Mouse (Mus musculus) intestine, embryonic 15.5 days (tissue): ENCODE results near the gene Nup214. TPM values are rescaled to one million over a fixed set of nuclear protein-coding genes. Genes with fewer than 3 reads are reported as not detected.
A peak's percentile ranks its signal among the peaks of the same experiment; 100 is the strongest.

Experiments
- ATAC-seq: fragments of 200-750 bp; cut with Nextera tagmentation; 2 replicates; pipeline ENCODE4 v1.8.0; 2017; ENCODE audit warnings: moderate TSS enrichment, moderate library complexity
- H3K27ac ChIP-seq: fragments of 300-500 bp; sonication (generic); 2 replicates; pipeline ENCODE4 v1.5.1; 2015; ENCODE audit warnings: mild to moderate bottlenecking, inconsistent platforms
- H3K27me3 ChIP-seq: fragments of 300-500 bp; sonication (generic); replicated peaks from 2 replicates; pipeline ENCODE4 v1.6.1; 2015; ENCODE audit warnings: inconsistent platforms
- H3K36me3 ChIP-seq: fragments of 300-500 bp; sonication (generic); 2 replicates; pipeline ENCODE4 v1.6.1; 2015; ENCODE audit warnings: inconsistent platforms
- H3K4me1 ChIP-seq: fragments of 300-500 bp; sonication (generic); replicated peaks from 2 replicates; pipeline ENCODE4 v1.6.1; 2015; ENCODE audit warnings: inconsistent platforms
- H3K4me2 ChIP-seq: fragments of 300-500 bp; sonication (generic); replicated peaks from 2 replicates; pipeline ENCODE4 v1.6.1; 2015; ENCODE audit warnings: mild to moderate bottlenecking, inconsistent platforms
- H3K4me3 ChIP-seq: fragments of 300-500 bp; sonication (generic); replicated peaks from 2 replicates; pipeline ENCODE4 v1.5.1; 2015; ENCODE audit warnings: inconsistent platforms
- H3K9ac ChIP-seq: fragments of 300-500 bp; sonication (generic); 2 replicates; pipeline ENCODE4 v1.6.1; 2015; ENCODE audit warnings: inconsistent platforms
- H3K9me3 ChIP-seq: fragments of 300-500 bp; sonication (generic); 2 replicates; pipeline ENCODE4 v1.6.1; 2016; ENCODE audit warnings: inconsistent platforms
- WGBS: fragments of 180-500 bp; shearing (Covaris S2); methylation state at CpG from one replicate; pipeline ENCODE4 v1.1.7; 2015; 5-methylcytosine and 5-hydroxymethylcytosine counted together
- polyA plus RNA-seq: library from polyadenylated mRNA; unstranded; fragments of >200 nt; fragmentation: Nextera tagmentation; extraction: Ambion mirVana; gene quantifications from 2 replicates; pipeline ENCODE4 v1.2.1, GENCODE M21; 2015

Nup214 gene
- polyA plus RNA-seq, 1 experiment from 2014 or later = 85.4 TPM

DNA sequence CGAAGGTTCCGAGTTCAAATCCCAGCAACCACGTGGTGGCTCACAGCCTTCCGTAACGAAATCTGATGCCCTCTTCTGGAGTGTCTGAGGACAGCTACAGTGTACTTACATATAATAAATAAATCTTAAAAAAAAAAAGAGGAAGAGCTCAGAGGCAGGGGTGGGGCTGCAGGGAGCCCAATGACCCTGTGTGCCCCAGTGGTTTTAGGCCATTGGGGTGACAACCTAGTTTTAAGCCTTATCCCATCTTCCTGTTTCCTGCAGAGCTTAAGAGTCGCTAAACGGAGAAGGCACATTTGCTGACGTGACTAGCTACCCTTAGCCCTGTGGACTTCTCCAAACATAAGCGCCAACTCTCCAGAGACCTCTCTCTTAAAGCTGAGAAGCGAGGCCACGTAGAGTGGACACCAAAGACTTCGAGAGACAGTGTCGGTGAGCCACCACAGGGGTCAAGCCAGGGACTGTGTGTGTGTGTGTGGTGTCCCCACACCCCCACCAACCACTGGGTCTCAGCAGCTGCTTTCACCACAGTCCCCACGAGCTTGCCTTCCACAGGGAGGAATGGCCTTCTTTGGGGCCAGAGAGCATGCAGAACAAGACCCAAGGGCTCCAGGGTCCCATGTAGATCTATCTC, 107.2 kb downstream of the Nup214 start:
- no peak for ATAC-seq

DNA sequence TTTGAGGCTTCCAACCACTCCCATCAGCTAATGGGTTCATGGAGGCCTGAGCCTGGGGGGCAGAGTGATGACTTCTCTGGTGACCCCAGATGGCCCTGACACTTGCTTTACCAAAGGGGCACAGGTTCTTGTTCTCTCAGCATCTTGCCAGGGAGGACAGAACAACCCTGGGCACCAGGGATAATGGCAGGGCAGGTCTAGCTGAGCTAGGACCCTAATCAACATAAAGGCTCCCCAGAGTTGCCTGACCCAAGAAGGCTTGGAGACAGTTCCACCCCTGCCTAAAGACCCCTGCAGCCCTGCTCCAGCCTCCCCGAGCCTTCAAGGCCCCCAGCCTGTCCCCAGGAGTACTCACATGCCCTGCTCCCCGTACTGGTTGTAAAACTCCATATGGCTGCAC, 108.0 kb downstream of the Nup214 start:
- Histone ChIP-seq H3K9ac (peak overlapping the region; percentile 58; the same call in 1 of the 2 replicates), H3K36me3 (no peaks in the 10 kb centered on the region), H3K9me3 (no peaks in the 10 kb centered on the region), H3K4me3 (peak overlapping the region; percentile 69), H3K4me1 (peaks cover 22% of the 10 kb centered on the region), H3K27ac (peak overlapping the region; percentile 3; the same call in 1 of the 2 replicates), H3K4me2 (peak overlapping the region; percentile 100), H3K27me3 (peaks cover 56% of the 10 kb centered on the region)
- WGBS = 44% methylated on average over 2 of the region's 2 CpGs
- no peak for ATAC-seq

More for the DNA sequence above, 107.2 kb downstream of the Nup214 start:
- Histone ChIP-seq H3K27me3 (peaks cover 47% of the 10 kb centered on the region), H3K36me3 (no peaks in the 10 kb centered on the region), H3K9me3 (no peaks in the 10 kb centered on the region), H3K27ac (no peak overlapping the region), H3K4me3 (peak overlapping the region; percentile 69), H3K4me1 (peaks cover 22% of the 10 kb centered on the region), H3K4me2 (peak overlapping the region; percentile 100), H3K9ac (no peak overlapping the region)
- WGBS = 78% methylated on average over 14 of the region's 14 CpGs

DNA sequence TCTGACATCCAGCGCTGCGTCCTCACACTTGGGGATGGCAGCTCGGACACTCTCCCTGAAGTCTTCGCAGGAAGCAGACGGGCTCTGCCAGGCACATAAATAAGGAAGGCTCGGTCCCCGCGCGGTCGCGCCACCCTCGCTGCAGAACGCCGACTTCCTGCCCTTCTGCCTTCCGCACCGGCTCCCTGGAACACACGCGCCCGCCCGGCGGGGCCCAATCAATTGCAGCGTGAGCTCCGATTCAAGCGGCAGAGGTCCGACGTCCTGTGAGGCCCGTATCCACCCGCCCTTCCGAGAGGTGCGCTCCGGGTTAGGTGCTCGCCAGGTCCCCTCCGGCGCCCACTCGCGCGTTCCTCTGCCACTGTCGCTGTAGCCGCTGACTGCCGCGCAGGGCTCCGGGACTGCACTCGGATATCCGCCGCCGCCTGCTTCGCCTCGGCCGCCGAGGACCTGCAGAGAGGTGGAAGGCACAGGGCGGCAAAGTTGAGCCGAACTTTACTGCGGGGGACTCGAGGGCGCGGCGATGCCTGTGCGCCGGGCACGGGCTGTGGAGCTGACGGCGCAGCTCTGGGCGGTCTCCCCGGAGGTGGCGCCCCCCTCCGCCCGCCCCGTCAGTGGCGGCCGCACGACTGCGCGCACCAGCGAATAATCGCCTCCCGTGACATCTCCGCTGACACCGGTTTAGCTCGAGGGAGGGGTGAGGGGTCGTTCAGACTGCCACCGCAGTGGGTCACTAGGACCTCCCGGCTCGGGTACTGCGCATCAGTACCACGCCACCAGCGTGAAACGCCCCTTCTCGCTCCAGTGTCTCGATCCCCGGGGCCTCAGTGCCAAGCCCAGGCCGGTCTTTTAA, 109.1 kb downstream of the Nup214 start:
- ATAC-seq = peak; percentile 70
- under 1% methylated on average over 90 of the region's 91 CpGs for WGBS
- Histone ChIP-seq H3K27ac (peak overlapping the region; percentile 48; the same call in 1 of the 2 replicates), H3K27me3 (peaks cover 67% of the 10 kb centered on the region), H3K4me1 (peaks cover 24% of the 10 kb centered on the region), H3K4me3 (peak overlapping the region; percentile 69), H3K4me2 (peak overlapping the region; percentile 100), H3K9ac (peak overlapping the region; percentile 58), H3K9me3 (no peaks in the 10 kb centered on the region), H3K36me3 (no peaks in the 10 kb centered on the region)

DNA sequence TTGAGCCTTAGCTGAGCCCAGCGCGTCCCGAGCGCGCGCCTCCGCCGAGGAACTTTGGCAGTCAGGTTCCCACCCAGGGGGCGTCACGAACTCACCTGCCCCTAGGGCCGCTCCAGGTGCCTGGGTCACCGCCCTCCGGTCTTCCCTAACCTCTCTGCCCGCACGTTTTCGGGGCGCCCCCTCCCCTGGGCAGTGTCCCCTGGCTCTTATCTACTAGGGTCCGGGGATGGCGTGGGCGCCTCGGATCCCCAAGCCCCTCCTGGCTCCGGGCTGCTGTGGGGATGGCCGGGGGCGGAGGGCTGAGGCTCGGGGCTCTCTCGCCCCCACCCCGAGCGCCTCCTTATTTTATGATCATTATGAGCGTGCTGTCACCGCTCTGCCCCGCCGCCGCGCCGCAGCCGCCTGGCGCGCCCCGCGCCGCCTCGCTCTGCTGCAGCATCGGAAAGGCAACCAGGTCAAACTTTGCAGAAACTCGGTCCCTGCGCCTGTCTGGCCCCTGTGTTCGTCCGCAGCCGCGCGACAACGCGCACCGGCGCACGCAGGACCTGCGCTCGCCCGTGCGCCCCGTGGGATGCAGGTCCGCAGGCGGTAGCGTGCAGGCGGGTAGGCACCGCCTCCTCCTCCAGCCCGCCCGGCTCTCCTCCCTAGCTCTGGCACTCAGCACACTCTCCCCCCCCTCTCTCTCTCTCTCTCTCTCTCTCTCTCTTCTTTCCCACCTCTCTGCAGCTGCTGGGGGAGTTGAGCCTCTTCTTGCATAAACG, 110.1 kb downstream of the Nup214 start, which contains the start of gene Fam78a:
TSS of gene Fam78a (minus strand) at position 747 of the 761 bp plus-strand sequence.
- Histone ChIP-seq H3K4me1 (peaks cover 27% of the 10 kb centered on the region), H3K9ac (peak within 1 kb of the TSS; percentile 58), H3K4me3 (peak within 1 kb of the TSS; percentile 69), H3K36me3 (no peaks in the 10 kb centered on the region), H3K9me3 (no peaks in the 10 kb centered on the region), H3K4me2 (peak within 1 kb of the TSS; percentile 100), H3K27me3 (peaks cover 72% of the 10 kb centered on the region), H3K27ac (no peak within 1 kb of the TSS)
- ATAC-seq = peak; percentile 43
- WGBS = under 1% methylated on average over 68 of the region's 68 CpGs

DNA sequence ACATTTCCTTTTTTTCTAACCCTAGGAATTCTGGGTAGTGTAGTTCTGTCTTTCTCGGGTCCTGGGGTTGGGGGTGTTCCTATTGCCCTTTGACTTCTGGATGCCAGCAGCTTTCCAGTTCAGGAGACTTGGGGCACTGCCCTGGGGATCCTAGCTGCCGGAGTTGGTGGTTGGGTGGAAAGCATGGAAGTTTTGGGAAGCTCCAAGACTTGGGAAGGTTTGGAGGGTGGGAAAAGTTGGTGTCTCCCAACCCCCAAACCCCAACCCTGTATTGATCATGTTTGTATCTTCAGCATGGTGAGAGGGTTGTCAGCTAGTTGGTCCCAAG, 110.6 kb downstream of the Nup214 start:
- H3K4me3 ChIP-seq = peak overlapping the region; percentile 69
- no peaks in the 10 kb centered on the region for H3K36me3 ChIP-seq
- ATAC-seq = no peak; the same call in 1 of the 2 replicates
- peaks cover 27% of the 10 kb centered on the region for H3K4me1 ChIP-seq
- peaks cover 72% of the 10 kb centered on the region for H3K27me3 ChIP-seq
- H3K27ac ChIP-seq = no peak overlapping the region
- WGBS = 32% methylated on average over 2 of the region's 2 CpGs
- H3K9me3 ChIP-seq = no peaks in the 10 kb centered on the region
- H3K9ac ChIP-seq = no peak overlapping the region
- H3K4me2 ChIP-seq = peak overlapping the region; percentile 100

DNA sequence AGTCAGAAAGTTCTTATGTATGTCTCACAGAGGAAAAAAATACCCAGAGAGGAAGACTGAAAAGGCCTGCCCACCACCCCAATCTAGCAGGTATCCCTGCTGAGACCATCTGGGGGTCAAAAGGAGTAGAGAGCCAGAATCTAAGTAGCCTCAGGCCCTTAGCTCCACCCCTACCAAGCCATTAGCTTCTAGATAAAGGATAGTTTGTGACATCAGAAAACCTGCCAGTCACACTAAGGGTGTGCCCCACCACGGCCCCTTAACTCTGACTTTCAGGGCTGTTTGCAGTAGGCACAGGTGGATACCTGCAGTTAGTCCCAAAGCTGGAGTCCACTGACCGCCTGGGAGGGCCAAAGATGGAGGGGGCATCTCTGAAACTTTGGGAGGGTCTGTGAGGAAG, 111.0 kb downstream of the Nup214 start:
- Histone ChIP-seq H3K4me1 (peaks cover 27% of the 10 kb centered on the region), H3K4me3 (no peak overlapping the region), H3K9me3 (no peaks in the 10 kb centered on the region), H3K27ac (no peak overlapping the region), H3K27me3 (peaks cover 74% of the 10 kb centered on the region), H3K36me3 (no peaks in the 10 kb centered on the region), H3K4me2 (no peak overlapping the region), H3K9ac (no peak overlapping the region)
- ATAC-seq = no peak
- 64% methylated on average over 2 of the region's 2 CpGs for WGBS

DNA sequence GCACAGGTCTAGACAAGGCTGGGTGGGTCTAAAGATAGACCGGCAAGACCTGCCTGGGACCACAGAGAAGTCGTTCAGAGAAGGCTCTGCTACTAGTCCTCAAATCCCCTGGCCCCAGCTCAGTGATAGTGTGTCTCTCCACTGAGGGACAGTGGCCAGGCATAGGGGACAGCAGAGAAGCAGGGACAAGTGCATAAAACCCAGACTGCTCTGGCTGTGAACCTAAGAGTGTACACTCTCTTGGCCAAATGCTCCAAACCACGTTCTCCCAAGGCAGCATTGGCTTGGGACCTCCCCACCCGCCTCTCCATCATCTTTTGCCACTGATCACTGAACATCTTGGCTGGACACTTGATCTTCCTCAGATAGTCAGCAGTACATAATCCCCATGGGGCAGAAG, 113.4 kb downstream of the Nup214 start:
- no peak overlapping the region for H3K4me2 ChIP-seq
- WGBS = 69% methylated on average over 4 of the region's 4 CpGs
- H3K4me3 ChIP-seq = no peak overlapping the region
- no peak overlapping the region for H3K27ac ChIP-seq
- H3K9me3 ChIP-seq = no peaks in the 10 kb centered on the region
- no peak overlapping the region for H3K9ac ChIP-seq
- peaks cover 63% of the 10 kb centered on the region for H3K27me3 ChIP-seq
- H3K4me1 ChIP-seq = peaks cover 27% of the 10 kb centered on the region
- H3K36me3 ChIP-seq = no peaks in the 10 kb centered on the region
- no peak for ATAC-seq

DNA sequence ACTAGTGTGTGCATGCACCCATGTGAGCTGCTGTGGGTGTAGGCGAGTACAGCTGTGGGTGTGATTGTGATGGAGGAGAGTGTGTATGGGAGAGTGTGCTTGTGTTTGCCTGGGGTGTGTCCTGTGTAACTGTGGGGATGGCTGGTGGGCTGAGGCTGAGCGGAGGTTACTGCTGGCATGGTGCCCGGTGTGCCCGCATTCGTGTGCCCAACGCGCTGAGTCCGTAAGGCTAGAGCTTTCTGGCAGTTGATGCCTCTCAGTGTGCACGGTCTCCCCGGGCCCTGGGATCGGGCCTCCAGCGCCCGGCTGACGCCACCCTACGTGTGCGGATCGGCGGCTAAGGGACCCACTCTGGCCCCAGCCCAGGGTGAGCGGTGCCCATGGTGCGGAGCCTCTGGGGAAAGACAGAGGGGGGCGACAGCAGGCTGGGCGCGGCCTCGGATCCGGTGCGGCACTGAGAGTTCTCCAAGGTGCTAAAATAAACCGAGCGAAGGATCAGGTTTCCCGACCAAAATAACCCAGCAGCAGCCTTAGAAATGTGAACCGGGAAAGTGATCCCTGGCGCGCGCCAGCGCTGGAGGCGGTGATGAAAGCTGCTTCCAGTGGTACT, 114.2 kb downstream of the Nup214 start:
- WGBS = 6% methylated on average over 35 of the region's 35 CpGs
- Histone ChIP-seq H3K9me3 (no peaks in the 10 kb centered on the region), H3K27ac (no peak overlapping the region), H3K4me1 (peaks cover 19% of the 10 kb centered on the region), H3K4me2 (peak overlapping the region; percentile 56), H3K36me3 (no peaks in the 10 kb centered on the region), H3K27me3 (peaks cover 54% of the 10 kb centered on the region), H3K4me3 (peak overlapping the region; percentile 23), H3K9ac (no peak overlapping the region)
- no peak for ATAC-seq

DNA sequence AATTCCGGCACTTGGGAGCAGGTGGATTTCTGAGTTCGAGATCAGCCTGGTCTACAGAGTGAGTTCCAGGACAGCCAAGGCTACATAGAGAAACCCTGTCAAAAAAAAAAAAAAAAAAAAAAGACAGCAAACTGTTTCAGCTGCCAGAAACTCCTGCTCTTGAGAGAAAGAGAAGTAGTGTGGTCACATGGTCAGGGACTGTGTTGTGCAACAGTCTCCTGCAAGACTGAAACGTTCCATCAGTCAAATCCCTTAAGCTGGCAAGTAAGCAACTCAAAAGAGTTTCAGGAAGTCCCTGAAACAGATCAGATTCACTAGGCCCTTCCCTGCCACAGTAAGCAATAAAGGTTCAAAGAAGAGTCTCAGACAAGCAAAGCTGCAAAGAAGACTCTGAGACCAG, 115.4 kb downstream of the Nup214 start:
- Histone ChIP-seq H3K9ac (no peak overlapping the region), H3K27ac (no peak overlapping the region), H3K4me1 (peaks cover 8% of the 10 kb centered on the region), H3K4me3 (no peak overlapping the region), H3K36me3 (no peaks in the 10 kb centered on the region), H3K27me3 (peaks cover 43% of the 10 kb centered on the region), H3K4me2 (no peak overlapping the region), H3K9me3 (no peaks in the 10 kb centered on the region)
- WGBS = 60% methylated on average over 3 of the region's 3 CpGs
- ATAC-seq = no peak

DNA sequence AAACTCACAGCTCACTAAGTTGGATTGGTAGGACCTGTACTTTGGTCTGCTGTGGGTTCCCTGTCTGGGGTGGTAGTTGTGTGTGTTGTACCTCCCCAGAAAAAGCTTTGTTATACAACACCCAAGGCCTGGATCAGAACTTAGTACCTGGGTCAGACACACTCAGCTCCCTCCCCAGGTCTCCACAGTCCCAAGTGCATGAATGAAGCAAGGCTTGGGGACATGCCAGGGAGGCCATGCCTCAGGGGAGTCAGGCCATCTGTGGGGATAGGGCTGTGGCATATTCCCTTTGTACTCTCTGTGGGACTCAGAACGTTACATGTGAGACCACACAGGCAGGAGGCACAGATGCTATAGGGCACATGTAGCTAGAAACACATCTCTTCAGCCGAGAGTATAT, 115.9 kb downstream of the Nup214 start:
- Histone ChIP-seq H3K36me3 (no peaks in the 10 kb centered on the region), H3K4me1 (peaks cover 8% of the 10 kb centered on the region), H3K9me3 (no peaks in the 10 kb centered on the region), H3K4me2 (no peak overlapping the region), H3K27ac (no peak overlapping the region), H3K4me3 (no peak overlapping the region), H3K27me3 (peaks cover 39% of the 10 kb centered on the region), H3K9ac (no peak overlapping the region)
- 71% methylated on average over 2 of the region's 2 CpGs for WGBS
- no peak for ATAC-seq

DNA sequence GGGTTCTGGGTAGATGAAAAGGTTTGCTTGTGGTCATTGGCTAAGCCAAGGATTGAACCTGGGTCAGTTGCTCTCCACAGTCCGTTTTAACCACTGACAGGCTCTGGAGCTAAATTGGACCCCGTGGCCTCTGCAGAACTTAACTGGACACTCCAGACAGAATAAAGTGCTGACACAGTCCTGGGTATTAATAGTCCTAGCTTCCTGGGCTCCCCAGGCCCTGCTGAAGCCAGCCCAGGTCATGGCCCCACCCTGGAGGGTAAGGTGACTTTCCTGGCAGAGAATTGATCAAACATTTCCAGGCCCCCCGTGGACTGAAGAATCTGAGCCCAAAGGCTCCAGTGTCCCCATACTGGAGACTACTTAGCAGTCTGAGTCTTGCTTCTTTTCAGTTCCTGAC, 117.7 kb downstream of the Nup214 start:
- ATAC-seq = no peak

More for the DNA sequence above, 117.7 kb downstream of the Nup214 start:
- H3K9ac ChIP-seq = no peak overlapping the region
- peaks cover 14% of the 10 kb centered on the region for H3K4me1 ChIP-seq
- peaks cover 22% of the 10 kb centered on the region for H3K27me3 ChIP-seq
- no peak overlapping the region for H3K27ac ChIP-seq
- H3K36me3 ChIP-seq = no peaks in the 10 kb centered on the region
- no peaks in the 10 kb centered on the region for H3K9me3 ChIP-seq
- 60% methylated on average over 3 of the region's 3 CpGs for WGBS
- H3K4me2 ChIP-seq = no peak overlapping the region
- H3K4me3 ChIP-seq = no peak overlapping the region
